ENCODE assay signal across 17 mouse cellular contexts in genomic region chr10:68057841-68058240, GRCm38 (mm10).
DNase-seq lines count a peak whose midpoint lies in the region; ATAC-seq and TF ChIP-seq lines count a peak whose summit lies in the region.
"Had no signal": no experiment of that assay in that cellular context is flagged by ENCODE, and none has a peak within 500 bp of the region (broad histone marks: within the 10 kb centered on the region; RNA-seq: fewer than 3 reads in every experiment).

No protein-coding gene starts in this region.

- DNase-seq in lung, adult 18-20 months, result peak; percentile 60 to 82
- DNase-seq in lung, adult 2 months, result no peak
- no peak for DNase-seq in liver, embryonic 13.5 days
- peak; percentile 96 for DNase-seq in lung, postnatal 0 days (ENCODE audit: low spot score)
- DNase-seq in stomach, postnatal 0 days (ENCODE audit: low spot score), result peak; percentile 19
- no peak for DNase-seq in thymus, postnatal 4 days
- no peak for DNase-seq in heart, embryonic 10.5 days (ENCODE audit: low spot score)
- DNase-seq: cerebellum, adult 9-11 months; heart, adult 18-20 months; kidney, adult 2 months; kidney, postnatal 25 days; layer of hippocampus, adult 9-11 months; thymus, postnatal 14 days had no signal

- WGBS in lung, adult 2 months, result 52% methylated on average over 3 of the region's 3 CpGs
- WGBS in liver, embryonic 13.5 days (ENCODE audit: insufficient replicate concordance), result 65% methylated on average over 3 of the region's 3 CpGs
- 47% methylated on average over 3 of the region's 3 CpGs for WGBS in lung, postnatal 0 days
- 60% methylated on average over 3 of the region's 3 CpGs for WGBS in stomach, postnatal 0 days
- 86% methylated on average over 3 of the region's 3 CpGs for WGBS in heart, embryonic 10.5 days

- no peak overlapping the region for H3K9ac ChIP-seq in liver, embryonic 13.5 days
- H3K9ac ChIP-seq in lung, postnatal 0 days (replicated peaks; ENCODE audit: low read depth), result no peak overlapping the region
- no peak overlapping the region for H3K9ac ChIP-seq in stomach, postnatal 0 days (ENCODE audit: low read length)
- H3K9ac ChIP-seq: forebrain, embryonic 15.5 days; limb, embryonic 12.5 days had no signal

- no peak overlapping the region for H3K4me3 ChIP-seq in lung, adult 2 months (replicated peaks; ENCODE audit: extremely low read depth, low read depth, low read length)
- no peak overlapping the region for H3K4me3 ChIP-seq in liver, embryonic 13.5 days (replicated peaks)
- no peak overlapping the region for H3K4me3 ChIP-seq in lung, postnatal 0 days (ENCODE audit: low read depth, low read length)
- no peak overlapping the region for H3K4me3 ChIP-seq in stomach, postnatal 0 days (ENCODE audit: low read depth, low read length)
- H3K4me3 ChIP-seq in heart, embryonic 10.5 days, result no peak overlapping the region
- H3K4me3 ChIP-seq: forebrain, embryonic 15.5 days; limb, embryonic 12.5 days had no signal

- H3K4me2 ChIP-seq in liver, embryonic 13.5 days, result no peak overlapping the region
- no peak overlapping the region for H3K4me2 ChIP-seq in lung, postnatal 0 days (replicated peaks; ENCODE audit: low read depth, low read length)
- no peak overlapping the region for H3K4me2 ChIP-seq in stomach, postnatal 0 days (replicated peaks; ENCODE audit: low read depth)
- H3K4me2 ChIP-seq: forebrain, embryonic 15.5 days; limb, embryonic 12.5 days had no signal

- no peak overlapping the region; the same call in 1 of the 2 replicates for H3K27ac ChIP-seq in liver, embryonic 13.5 days
- H3K27ac ChIP-seq in lung, postnatal 0 days (ENCODE audit: low read length), result peak overlapping the region; percentile 81
- H3K27ac ChIP-seq in stomach, postnatal 0 days (replicated peaks), result no peak overlapping the region; the same call in 1 of the 2 replicates
- H3K27ac ChIP-seq in heart, embryonic 10.5 days, result no peak overlapping the region
- H3K27ac ChIP-seq: forebrain, embryonic 15.5 days; limb, embryonic 12.5 days had no signal

- TF ChIP-seq POLR2A in lung, adult 2 months (IDR thresholded peaks at IDR 0.05; ENCODE audit: borderline replicate concordance, extremely low read depth, low read depth, low read length), result no peak

- H3K4me1 ChIP-seq in lung, adult 2 months (ENCODE audit: control insufficient read depth, insufficient read depth, low read length), result no peaks in the 10 kb centered on the region; the same call in 1 of the 2 replicates
- no peaks in the 10 kb centered on the region for H3K4me1 ChIP-seq in liver, embryonic 13.5 days (replicated peaks)
- no peaks in the 10 kb centered on the region for H3K4me1 ChIP-seq in lung, postnatal 0 days (ENCODE audit: insufficient read depth, low read depth, low read length)
- H3K4me1 ChIP-seq in stomach, postnatal 0 days (replicated peaks; ENCODE audit: control insufficient read depth, insufficient read depth), result peaks cover 3% of the 10 kb centered on the region; the same call in 1 of the 2 replicates
- H3K4me1 ChIP-seq in heart, embryonic 10.5 days, result no peaks in the 10 kb centered on the region

- no peaks in the 10 kb centered on the region for H3K9me3 ChIP-seq in liver, embryonic 13.5 days (replicated peaks)
- H3K9me3 ChIP-seq in lung, postnatal 0 days (ENCODE audit: low read length), result no peaks in the 10 kb centered on the region
- H3K9me3 ChIP-seq in stomach, postnatal 0 days (ENCODE audit: control insufficient read depth, low read length), result no peaks in the 10 kb centered on the region
- no peaks in the 10 kb centered on the region for H3K9me3 ChIP-seq in heart, embryonic 10.5 days
- H3K9me3 ChIP-seq: forebrain, embryonic 15.5 days; limb, embryonic 12.5 days had no signal

- H3K27me3 ChIP-seq in liver, embryonic 13.5 days, result no peaks in the 10 kb centered on the region
- H3K27me3 ChIP-seq in lung, postnatal 0 days (replicated peaks; ENCODE audit: insufficient read depth, low read length), result no peaks in the 10 kb centered on the region
- no peaks in the 10 kb centered on the region for H3K27me3 ChIP-seq in stomach, postnatal 0 days (ENCODE audit: control insufficient read depth, insufficient read depth, low read length)
- H3K27me3 ChIP-seq in heart, embryonic 10.5 days (ENCODE audit: insufficient read depth, poor library complexity, severe bottlenecking), result no peaks in the 10 kb centered on the region
- H3K27me3 ChIP-seq: limb, embryonic 12.5 days had no signal

- peak; percentile 79 for ATAC-seq in liver, embryonic 13.5 days (ENCODE audit: low read depth)
- ATAC-seq in lung, postnatal 0 days, result peak; percentile 88
- peak; percentile 82 for ATAC-seq in stomach, postnatal 0 days (ENCODE audit: low FRiP score, low TSS enrichment)
- ATAC-seq: CD4-positive, CD25-positive, alpha-beta regulatory T cell, adult 4 months; forebrain, embryonic 15.5 days had no signal

- TF ChIP-seq EP300 in lung, postnatal 0 days (IDR thresholded peaks at IDR 0.05), result peak; percentile 100
- no peak for TF ChIP-seq EP300 in stomach, postnatal 0 days (optimal IDR thresholded peaks at IDR 0.05)

- H3K36me3 ChIP-seq in liver, embryonic 13.5 days, result no peaks in the 10 kb centered on the region
- no peaks in the 10 kb centered on the region for H3K36me3 ChIP-seq in lung, postnatal 0 days (ENCODE audit: insufficient read depth, low read length)
- H3K36me3 ChIP-seq in stomach, postnatal 0 days (ENCODE audit: control insufficient read depth, insufficient read depth, low read length), result no peaks in the 10 kb centered on the region
- H3K36me3 ChIP-seq in heart, embryonic 10.5 days, result no peaks in the 10 kb centered on the region
- H3K36me3 ChIP-seq: forebrain, embryonic 15.5 days; G1E; limb, embryonic 12.5 days had no signal

- TF ChIP-seq CTCF in lung, adult 2 months (IDR thresholded peaks at IDR 0.05; ENCODE audit: insufficient read depth, low read length), result no peak
- no peak for TF ChIP-seq CTCF in lung, postnatal 0 days (IDR thresholded peaks at IDR 0.05)
- no peak for TF ChIP-seq CTCF in stomach, postnatal 0 days (IDR thresholded peaks at IDR 0.05; ENCODE audit: low read depth)

Comparison
In these comparisons a context has a peak if more than half of its experiments do, and no peak if none do; other contexts are left out.
1. DNase-seq: peak in lung, adult 18-20 months (2 of 2), lung, postnatal 0 days (single experiment) and stomach, postnatal 0 days (single experiment); none in lung, adult 2 months (single experiment), liver, embryonic 13.5 days (single experiment), thymus, postnatal 4 days (single experiment) and heart, embryonic 10.5 days (single experiment).
2. Peak in every context shown above with its lines, with median percentiles within 50 percentile points of each other: ATAC-seq.